Comparison of ENCODE assay signal across 15 mouse cellular contexts in genomic region chr1:128223304-128223703, GRCm38 (mm10). TPM values are rescaled to one million over a fixed set of nuclear protein-coding genes. Genes with fewer than 3 reads are reported as not detected.
A peak's percentile ranks its signal among the peaks of the same experiment; 100 is the strongest.
DNase-seq lines count a peak whose midpoint lies in the region; ATAC-seq and TF ChIP-seq lines count a peak whose summit lies in the region.
"Had no signal": no experiment of that assay in that cellular context is flagged by ENCODE, and none has a peak within 500 bp of the region (broad histone marks: within the 10 kb centered on the region; RNA-seq: fewer than 3 reads in every experiment).

No protein-coding gene starts in this region.

- no peak for TF ChIP-seq POLR2A in heart, adult 2 months (IDR thresholded peaks at IDR 0.05; ENCODE audit: insufficient read depth, low read depth, low read length)

- H3K4me2 ChIP-seq in lung, embryonic 14.5 days: no peak overlapping the region
- H3K4me2 ChIP-seq: embryonic facial prominence, embryonic 13.5 days; liver, embryonic 13.5 days; midbrain, embryonic 11.5 days had no signal

- DNase-seq in heart, adult 2 months: no peak
- no peak for DNase-seq in heart, embryonic 10.5 days (ENCODE audit: low spot score)
- DNase-seq in lung, embryonic 14.5 days: peak; percentile 13
- DNase-seq in lung, postnatal 10 days: no peak
- peak; percentile 72 for DNase-seq in R1 (ENCODE audit: low read depth, low spot score)
- DNase-seq in splenic B cell, adult 2 months (ENCODE audit: low read depth, low spot score): peak; percentile 10
- DNase-seq in spleen, postnatal 14 days (ENCODE audit: low spot score in 2 of 2): no peak
- DNase-seq: adrenal gland, postnatal 14 days; cerebellum, adult 11-12 months; heart, adult 18-20 months; kidney, postnatal 14 days; liver, embryonic 13.5 days had no signal

- TF ChIP-seq CTCF in heart, adult 2 months (IDR thresholded peaks at IDR 0.05): peak; percentile 61
- peak; percentile 50 for TF ChIP-seq CTCF in lung, embryonic 14.5 days (IDR thresholded peaks at IDR 0.05; ENCODE audit: low read depth)

- H3K79me2 ChIP-seq in heart, adult 2 months (replicated peaks; ENCODE audit: control insufficient read depth, insufficient read depth, low read length): no peaks in the 10 kb centered on the region

- no peak overlapping the region for H3K27ac ChIP-seq in heart, adult 2 months
- H3K27ac ChIP-seq in heart, embryonic 10.5 days: no peak overlapping the region
- H3K27ac ChIP-seq in lung, embryonic 14.5 days (ENCODE audit: low read depth): no peak overlapping the region
- H3K27ac ChIP-seq: embryonic facial prominence, embryonic 13.5 days; hindbrain, embryonic 10.5 days; liver, embryonic 13.5 days had no signal

- H3K27me3 ChIP-seq in heart, adult 2 months (ENCODE audit: control insufficient read depth, insufficient read depth, low read length): no peaks in the 10 kb centered on the region
- H3K27me3 ChIP-seq in heart, embryonic 10.5 days (ENCODE audit: insufficient read depth, poor library complexity, severe bottlenecking): no peaks in the 10 kb centered on the region
- H3K27me3 ChIP-seq in lung, embryonic 14.5 days (ENCODE audit: insufficient read depth, low read length): no peaks in the 10 kb centered on the region
- H3K27me3 ChIP-seq in splenic B cell, adult 2 months (ENCODE audit: control insufficient read depth, insufficient read depth, low read length, poor library complexity, severe bottlenecking): no peaks in the 10 kb centered on the region
- H3K27me3 ChIP-seq: embryonic facial prominence, embryonic 13.5 days; liver, embryonic 13.5 days had no signal

- WGBS in heart, adult 2 months: 95% methylated on average over 1 of the region's 1 CpGs
- 81% methylated on average over 1 of the region's 1 CpGs for WGBS in heart, embryonic 10.5 days
- 73% methylated on average over 1 of the region's 1 CpGs for WGBS in lung, embryonic 14.5 days

- ATAC-seq in lung, embryonic 14.5 days (ENCODE audit: insufficient read depth): no peak

- no peak for TF ChIP-seq EP300 in heart, adult 2 months (IDR thresholded peaks at IDR 0.05; ENCODE audit: insufficient read depth, low read depth, low read length)

- no peak overlapping the region for H3K9ac ChIP-seq in heart, adult 2 months (ENCODE audit: low read depth, low read length)
- no peak overlapping the region for H3K9ac ChIP-seq in lung, embryonic 14.5 days
- H3K9ac ChIP-seq: embryonic facial prominence, embryonic 13.5 days; liver, embryonic 13.5 days had no signal

- H3K9me3 ChIP-seq in heart, embryonic 10.5 days: no peaks in the 10 kb centered on the region
- no peaks in the 10 kb centered on the region for H3K9me3 ChIP-seq in lung, embryonic 14.5 days (ENCODE audit: low read depth, low read length)
- H3K9me3 ChIP-seq: embryonic facial prominence, embryonic 13.5 days; hindbrain, embryonic 10.5 days; liver, embryonic 13.5 days had no signal

- intact Hi-C loops in heart, adult 2 months (cut with DNase I): loop anchor here (5.0 to 10.0 kb wide), 2 partner anchors 41 to 399 kb away; no protein-coding TSS in a partner anchor

- no peaks in the 10 kb centered on the region for H3K4me1 ChIP-seq in heart, adult 2 months (ENCODE audit: control insufficient read depth, insufficient read depth, low read length)
- no peaks in the 10 kb centered on the region for H3K4me1 ChIP-seq in heart, embryonic 10.5 days
- no peaks in the 10 kb centered on the region for H3K4me1 ChIP-seq in lung, embryonic 14.5 days (ENCODE audit: insufficient read depth)
- H3K4me1 ChIP-seq: embryonic facial prominence, embryonic 13.5 days; hindbrain, embryonic 10.5 days; liver, embryonic 13.5 days had no signal

- no peak overlapping the region for H3K4me3 ChIP-seq in heart, adult 2 months
- no peak overlapping the region for H3K4me3 ChIP-seq in heart, embryonic 10.5 days
- H3K4me3 ChIP-seq in lung, embryonic 14.5 days (ENCODE audit: low read depth, low read length): no peak overlapping the region
- H3K4me3 ChIP-seq: embryonic facial prominence, embryonic 13.5 days; hindbrain, embryonic 10.5 days; liver, embryonic 13.5 days had no signal

- peaks cover 3% of the 10 kb centered on the region; the same call in 1 of the 2 replicates for H3K36me3 ChIP-seq in heart, adult 2 months (ENCODE audit: control insufficient read depth, insufficient read depth, low read length)
- H3K36me3 ChIP-seq in heart, embryonic 10.5 days: peaks cover 55% of the 10 kb centered on the region
- H3K36me3 ChIP-seq in lung, embryonic 14.5 days (ENCODE audit: insufficient read depth): peaks cover 41% of the 10 kb centered on the region
- H3K36me3 ChIP-seq in splenic B cell, adult 2 months (ENCODE audit: control insufficient read depth, insufficient read depth, low read length, poor library complexity, severe bottlenecking): peaks cover 13% of the 10 kb centered on the region; the same call in 1 of the 2 replicates

RNA-seq across cellular contexts. Expression of gene Ubxn4, which starts 20.5 kb away (rescaled TPM):
- total RNA-seq in heart, adult 2 months (2021): 10 to 100 TPM; 38.0 to 40.4 TPM
- polyA plus RNA-seq in heart, adult 2 months (2012; rRNA removed): 12.4 and 18.7 TPM in 2 replicates
- polyA plus RNA-seq in heart, embryonic 10.5 days (2016; fragmentation: Nextera tagmentation; extraction: Ambion mirVana): 57.1 and 63.3 TPM in 2 replicates
- polyA plus RNA-seq in lung, embryonic 14.5 days (2014; fragmentation: Nextera tagmentation; extraction: Ambion mirVana): 51.1 and 58.6 TPM in 2 replicates

Comparison
In these comparisons a context has a peak if more than half of its experiments do, and no peak if none do; other contexts are left out.
1. DNase-seq: peak in lung, embryonic 14.5 days (single experiment), R1 (single experiment) and splenic B cell, adult 2 months (single experiment); none in heart, adult 2 months (0 of 2), heart, embryonic 10.5 days (single experiment), lung, postnatal 10 days (single experiment) and spleen, postnatal 14 days (0 of 2).